Mouse (Mus musculus) CH12.LX (cell line): Measurements from ENCODE around the gene Vill. TPM values are rescaled to one million over a fixed set of nuclear protein-coding genes. Genes with fewer than 3 reads are reported as not detected.

Source experiments
- DNase-seq: peaks from one replicate; pipeline ENCODE4 v3.0.0-alpha.2; 2013; ENCODE audit errors: extremely low read depth
- H3K27ac ChIP-seq: 2 replicates; pipeline ENCODE4 v1.5.1; 2012; ENCODE audit warnings: low read depth, mild to moderate bottlenecking, control low read depth, moderate library complexity; ENCODE audit not compliant: insufficient read depth
- H3K27me3 ChIP-seq: replicated peaks from 2 replicates; pipeline ENCODE3; 2012; ENCODE audit warnings: inconsistent platforms
- H3K36me3 ChIP-seq, 2 experiments: replicated peaks in 1 of 2; 2 replicates each; pipeline versions ENCODE3 to v1.6.1; 2012; ENCODE audit warnings: inconsistent platforms in 1 of 2, low read length in 1 of 2, mild to moderate bottlenecking in 1 of 2, mixed read lengths in 1 of 2, moderate library complexity in 1 of 2; ENCODE audit not compliant: control insufficient read depth in 1 of 2, insufficient read depth in 1 of 2
- H3K4me1 ChIP-seq, 2 experiments: 2 replicates each; pipeline ENCODE4 v1.6.1; 2012; ENCODE audit warnings: inconsistent platforms in 1 of 2, moderate library complexity in 1 of 2; ENCODE audit not compliant: insufficient read depth in 2 of 2, control insufficient read depth in 1 of 2
- H3K4me2 ChIP-seq: 2 replicates; pipeline ENCODE4 v1.6.1; 2012; ENCODE audit warnings: low read depth, mild to moderate bottlenecking, control low read depth; ENCODE audit not compliant: poor library complexity, insufficient read depth, severe bottlenecking
- H3K4me3 ChIP-seq, 3 experiments: fragments of 150-350 bp in 1 of 3; sonication (generic) in 1 of 3; replicated peaks in 1 of 3; 2 replicates each; pipeline versions ENCODE3 to v1.5.1; 2011 to 2012; ENCODE audit warnings: low read depth in 2 of 3, low read length in 2 of 3, mild to moderate bottlenecking in 2 of 3, moderate library complexity in 2 of 3, control low read depth in 1 of 3, improper control_type of control experiment in 1 of 3, inconsistent platforms in 1 of 3, mixed read lengths in 1 of 3; ENCODE audit not compliant: poor library complexity in 1 of 3
- H3K79me2 ChIP-seq: replicated peaks from 2 replicates; pipeline ENCODE4 v1.6.1; 2012; ENCODE audit warnings: mild to moderate bottlenecking, moderate library complexity; ENCODE audit not compliant: control insufficient read depth, poor library complexity, insufficient read depth, severe bottlenecking; ENCODE audit errors: extremely low read depth
- H3K9ac ChIP-seq: 2 replicates; pipeline ENCODE4 v1.6.1; 2012; ENCODE audit warnings: low read depth, mild to moderate bottlenecking, control low read depth, moderate library complexity; ENCODE audit not compliant: insufficient read depth
- H3K9me3 ChIP-seq: replicated peaks from 2 replicates; pipeline ENCODE3; 2012; ENCODE audit warnings: low read length, inconsistent platforms, mixed read lengths
- BHLHE40 ChIP-seq: IDR thresholded peaks from 2 replicates; pipeline ENCODE4 v1.6.1; 2011; ENCODE audit warnings: mild to moderate bottlenecking, low read depth, low read length, improper control_type of control experiment
- CHD1 ChIP-seq: IDR thresholded peaks from 2 replicates; pipeline ENCODE4 v1.6.1; 2012; ENCODE audit warnings: low read depth, low read length, improper control_type of control experiment, inconsistent platforms
- CHD2 ChIP-seq: IDR thresholded peaks from 2 replicates; pipeline ENCODE4 v1.6.1; 2011; ENCODE audit warnings: low read length, improper control_type of control experiment
- E2F4 ChIP-seq: IDR thresholded peaks from 2 replicates; pipeline ENCODE4 v1.6.1; 2011; ENCODE audit warnings: low read depth, low read length, improper control_type of control experiment; ENCODE audit not compliant: insufficient replicate concordance
- ELF1 ChIP-seq: IDR thresholded peaks from 2 replicates; pipeline ENCODE4 v1.6.1; 2014; ENCODE audit warnings: low read depth, mild to moderate bottlenecking, inconsistent platforms, low read length, improper control_type of control experiment
- ETS1 ChIP-seq: conservative IDR thresholded peaks from 2 replicates; pipeline ENCODE4 v1.6.1; 2012; ENCODE audit warnings: low read depth, mild to moderate bottlenecking, inconsistent platforms, low read length, improper control_type of control experiment, moderate library complexity
- GABPA ChIP-seq: IDR thresholded peaks from 2 replicates; pipeline ENCODE4 v1.6.1; 2012; ENCODE audit warnings: low read depth, low read length, improper control_type of control experiment, inconsistent platforms; ENCODE audit not compliant: insufficient replicate concordance
- HCFC1 ChIP-seq: IDR thresholded peaks from 2 replicates; pipeline ENCODE4 v1.6.1; 2012; ENCODE audit warnings: low read depth, mild to moderate bottlenecking, inconsistent platforms, low read length, improper control_type of control experiment
- IRF4 ChIP-seq: IDR thresholded peaks from 2 replicates; pipeline ENCODE4 v1.6.1; 2014; ENCODE audit warnings: low read depth, mild to moderate bottlenecking, inconsistent platforms, low read length, improper control_type of control experiment
- JUND ChIP-seq: conservative IDR thresholded peaks from 2 replicates; pipeline ENCODE4 v1.6.1; 2011; ENCODE audit warnings: low read depth, low read length, improper control_type of control experiment
- MYC ChIP-seq: IDR thresholded peaks from 2 replicates; pipeline ENCODE4 v1.6.1; 2011; ENCODE audit warnings: low read depth, mild to moderate bottlenecking, improper control_type of control experiment, low read length
- NRF1 ChIP-seq: IDR thresholded peaks from 2 replicates; pipeline ENCODE4 v1.6.1; 2014; ENCODE audit warnings: low read depth, mild to moderate bottlenecking, inconsistent platforms, low read length, improper control_type of control experiment, moderate library complexity
- POLR2A ChIP-seq: IDR thresholded peaks from 2 replicates; pipeline ENCODE4 v1.6.1; 2011; ENCODE audit warnings: low read depth, mild to moderate bottlenecking, improper control_type of control experiment, low read length
- RAD21 ChIP-seq: IDR thresholded peaks from 2 replicates; pipeline ENCODE4 v1.6.1; 2011; ENCODE audit warnings: low read depth, mild to moderate bottlenecking, low read length, improper control_type of control experiment, moderate library complexity
- SIN3A ChIP-seq: IDR thresholded peaks from 2 replicates; pipeline ENCODE4 v1.6.1; 2012; ENCODE audit warnings: low read length, improper control_type of control experiment, inconsistent platforms
- SMC3 ChIP-seq: IDR thresholded peaks from 2 replicates; pipeline ENCODE4 v1.6.1; 2011; ENCODE audit warnings: low read depth, low read length, improper control_type of control experiment
- TCF12 ChIP-seq: IDR thresholded peaks from 2 replicates; pipeline ENCODE4 v1.6.1; 2014; ENCODE audit warnings: low read depth, mild to moderate bottlenecking, inconsistent platforms, low read length, improper control_type of control experiment
- UBTF ChIP-seq: IDR thresholded peaks from 2 replicates; pipeline ENCODE4 v1.6.1; 2012; ENCODE audit warnings: low read depth, mild to moderate bottlenecking, inconsistent platforms, low read length, improper control_type of control experiment, moderate library complexity
- USF2 ChIP-seq: conservative IDR thresholded peaks from 2 replicates; pipeline ENCODE4 v1.6.1; 2011; ENCODE audit warnings: low read depth, low read length, improper control_type of control experiment
- ZC3H11A ChIP-seq: IDR thresholded peaks from 2 replicates; pipeline ENCODE4 v1.6.1; 2012; ENCODE audit warnings: low read depth, mild to moderate bottlenecking, inconsistent platforms, low read length, improper control_type of control experiment
- ZNF384 ChIP-seq: IDR thresholded peaks from 2 replicates; pipeline ENCODE4 v1.6.1; 2012; ENCODE audit warnings: low read depth, low read length, improper control_type of control experiment, inconsistent platforms
- dilution Hi-C: fragments of 300-500 bp; cut with MboI; formaldehyde crosslinking; loops from 2 replicates; pipeline ENCODE4 v1.14.3; 2020; ENCODE audit warnings: low sequenced_read_pairs; ENCODE audit not compliant: extremely low pct_unique_long_range_greater_than_20kb, extremely low pct_ligation_motif_present
- in situ Hi-C: fragments of 300-500 bp; cut with MboI; formaldehyde crosslinking; loops from 3 replicates; pipeline ENCODE4 v1.14.3; 2019; ENCODE audit warnings: low sequenced_read_pairs, low pct_ligation_motif_present, low pct_unique_long_range_greater_than_20kb, mixed read lengths
- polyA plus RNA-seq: library from polyadenylated mRNA; unstranded; fragments of >175 nt; gene quantifications from 2 replicates; pipeline ENCODE4 v1.2.1, GENCODE M21; 2012; ENCODE audit warnings: low read depth; ENCODE audit not compliant: insufficient read length
- total RNA-seq, 2 experiments: library from RNA; depleted of rRNA; stranded (reverse); fragments of 300-350 nt in 1 of 2; fragments of >200 nt in 1 of 2; gene quantifications; 2 replicates each; pipeline ENCODE4 v1.2.3; 2012 to 2014

Vill gene
- 71.4 and 85.2 TPM in 2 replicates for total RNA-seq (2012; rRNA removed)
- 56.7 and 57.3 TPM in 2 replicates for total RNA-seq (2014; rRNA removed)
- 46.3 and 48.4 TPM in 2 replicates for polyA plus RNA-seq

GRCm38 (mm10) chr9:119052154-119052944 lies at the start of gene Vill:
Vill (plus strand) TSS chr9:119052778.
- H3K4me3 ChIP-seq = no peak within 1 kb of the TSS
- H3K9ac ChIP-seq = no peak within 1 kb of the TSS

GRCm38 (mm10) chr9:119003990-119004702 lies 48.4 kb upstream of the Vill start:
- in situ Hi-C loops (no loop called here), dilution Hi-C loops (no loop called here)
- H3K36me3 ChIP-seq = no peaks in the 10 kb centered on the region
- H3K4me2 ChIP-seq = no peak overlapping the region
- H3K9ac ChIP-seq = no peak overlapping the region
- TF ChIP-seq SIN3A (no peak), ZNF384 (no peak), UBTF (no peak), ELF1 (no peak), USF2 (no peak), IRF4 (no peak), ETS1 (no peak), ZC3H11A (no peak), BHLHE40 (no peak), TCF12 (no peak), POLR2A (no peak)
- no peak for DNase-seq
- no peaks in the 10 kb centered on the region for H3K4me1 ChIP-seq
- H3K79me2 ChIP-seq = no peaks in the 10 kb centered on the region
- peaks cover 70% of the 10 kb centered on the region for H3K27me3 ChIP-seq
- H3K27ac ChIP-seq = no peak overlapping the region
- H3K4me3 ChIP-seq = no peak overlapping the region
- H3K9me3 ChIP-seq = no peaks in the 10 kb centered on the region

More at GRCm38 (mm10) chr9:119052154-119052944, at the start of gene Vill:
- Histone ChIP-seq H3K79me2 (no peaks in the 10 kb centered on the region), H3K27me3 (peaks cover 79% of the 10 kb centered on the region), H3K27ac (no peak within 1 kb of the TSS), H3K36me3 (no peaks in the 10 kb centered on the region), H3K4me1 (peaks cover 0 to 6% of the 10 kb centered on the region in 2 experiments; a peak in 1 of 4 replicates), H3K4me2 (no peak within 1 kb of the TSS)
- no peak for TF ChIP-seq JUND
- TF ChIP-seq CHD1 = no peak
- TF ChIP-seq HCFC1 = no peak
- no peak for TF ChIP-seq GABPA
- no peak for TF ChIP-seq MYC
- TF ChIP-seq E2F4 = no peak
- no peak for TF ChIP-seq RAD21
- TF ChIP-seq NRF1 = no peak
- TF ChIP-seq SMC3 = no peak
- no peak for TF ChIP-seq CHD2
- TF ChIP-seq, all 38 proteins: peak for 0
- no peak for DNase-seq
- in situ Hi-C loops = loop anchor here (25.0 kb wide), 1 partner anchor 465 kb away; no protein-coding TSS in a partner anchor
- dilution Hi-C loops = no loop called here
- H3K9me3 ChIP-seq = no peaks in the 10 kb centered on the region
